Mouse (Mus musculus): Measurements from ENCODE around the gene Fam104a.

- TF ChIP-seq POLR2A (IDR thresholded peaks at IDR 0.05; ENCODE audit: control insufficient read depth, low read depth, low read length) (no peak), CTCF (IDR thresholded peaks at IDR 0.05; ENCODE audit: control insufficient read depth, insufficient read depth, insufficient replicate concordance, low read depth, low read length) (no peak)
These were observed 14.2 kb downstream of the Fam104a start for GRCm38 (mm10) chr11:113669711-113670110.

Data from testis, adult 2 months (tissue).